Mouse (Mus musculus) embryonic facial prominence, embryonic 12.5 days (tissue): ENCODE results near the gene Bap1. TPM values are rescaled to one million over a fixed set of nuclear protein-coding genes. Genes with fewer than 3 reads are reported as not detected.

ENCODE experiments used
- ATAC-seq: fragments of 200-750 bp; cut with Nextera tagmentation; 2 replicates; pipeline ENCODE4 v1.8.0; 2017; ENCODE audit not compliant: insufficient number of reproducible peaks, insufficient read depth, low FRiP score, low TSS enrichment
- H3K27ac ChIP-seq: fragments of 300-500 bp; sonication (generic); 2 replicates; pipeline ENCODE4 v1.5.1; 2016; ENCODE audit warnings: mild to moderate bottlenecking
- H3K27me3 ChIP-seq: fragments of 300-500 bp; sonication (generic); 2 replicates; pipeline ENCODE4 v1.6.1; 2016; ENCODE audit warnings: mild to moderate bottlenecking, moderate library complexity
- H3K36me3 ChIP-seq: fragments of 300-500 bp; sonication (generic); 2 replicates; pipeline ENCODE4 v1.6.1; 2016; ENCODE audit warnings: mild to moderate bottlenecking
- H3K4me1 ChIP-seq: fragments of 300-500 bp; sonication (generic); 2 replicates; pipeline ENCODE4 v1.6.1; 2016
- H3K4me2 ChIP-seq: fragments of 300-500 bp; sonication (generic); replicated peaks from 2 replicates; pipeline ENCODE4 v1.6.1; 2016; ENCODE audit warnings: mild to moderate bottlenecking, moderate library complexity
- H3K4me3 ChIP-seq: fragments of 300-500 bp; sonication (generic); 2 replicates; pipeline ENCODE4 v1.5.1; 2016; ENCODE audit warnings: mild to moderate bottlenecking
- H3K9ac ChIP-seq: fragments of 300-500 bp; sonication (generic); 2 replicates; pipeline ENCODE4 v1.6.1; 2016; ENCODE audit warnings: mild to moderate bottlenecking, moderate library complexity
- H3K9me3 ChIP-seq: fragments of 300-500 bp; sonication (generic); 2 replicates; pipeline ENCODE4 v1.6.1; 2016; ENCODE audit warnings: mild to moderate bottlenecking, moderate library complexity
- WGBS: fragments of 180-500 bp; shearing (Covaris S2); methylation state at CpG from one replicate; pipeline ENCODE4 v1.1.7; 2016; 5-methylcytosine and 5-hydroxymethylcytosine counted together
- polyA plus RNA-seq: library from polyadenylated mRNA; unstranded; fragments of >200 nt; fragmentation: Nextera tagmentation; extraction: Ambion mirVana; gene quantifications from 2 replicates; pipeline ENCODE4 v1.2.1, GENCODE M21; 2016

Bap1 gene
- polyA plus RNA-seq, 1 experiment from 2014 or later, result 101 TPM

- 78% methylated on average over 3 of the region's 3 CpGs for WGBS
- peaks cover 11% of the 10 kb centered on the region; the same call in 1 of the 2 replicates for H3K4me1 ChIP-seq
- no peaks in the 10 kb centered on the region for H3K27me3 ChIP-seq
- H3K4me3 ChIP-seq, result no peak overlapping the region
- 0 out of 2 replicates have a peak, but pooled peaks have one; percentile 8 for ATAC-seq
- no peak overlapping the region for H3K27ac ChIP-seq
- no peak overlapping the region for H3K9ac ChIP-seq
- no peak overlapping the region for H3K4me2 ChIP-seq
- no peaks in the 10 kb centered on the region for H3K9me3 ChIP-seq
- no peaks in the 10 kb centered on the region for H3K36me3 ChIP-seq
Measured at GRCm38 (mm10) chr14:31214684-31215083, 36.6 kb upstream of the Bap1 start.

- WGBS, result 31% methylated on average over 15 of the region's 15 CpGs
- Histone ChIP-seq H3K9ac (peak overlapping the region; percentile 27; the same call in 1 of the 2 replicates), H3K4me1 (peaks cover 11% of the 10 kb centered on the region; the same call in 1 of the 2 replicates), H3K4me3 (no peak overlapping the region), H3K9me3 (no peaks in the 10 kb centered on the region), H3K27ac (peak overlapping the region; percentile 37; the same call in 1 of the 2 replicates), H3K27me3 (no peaks in the 10 kb centered on the region), H3K36me3 (no peaks in the 10 kb centered on the region), H3K4me2 (0 out of 2 replicates have a peak overlapping the region, but pooled peaks have one; percentile 7)
- ATAC-seq, result no peak; the same call in 1 of the 2 replicates
Measured at GRCm38 (mm10) chr14:31215157-31216002, 35.9 kb upstream of the Bap1 start.

DNA sequence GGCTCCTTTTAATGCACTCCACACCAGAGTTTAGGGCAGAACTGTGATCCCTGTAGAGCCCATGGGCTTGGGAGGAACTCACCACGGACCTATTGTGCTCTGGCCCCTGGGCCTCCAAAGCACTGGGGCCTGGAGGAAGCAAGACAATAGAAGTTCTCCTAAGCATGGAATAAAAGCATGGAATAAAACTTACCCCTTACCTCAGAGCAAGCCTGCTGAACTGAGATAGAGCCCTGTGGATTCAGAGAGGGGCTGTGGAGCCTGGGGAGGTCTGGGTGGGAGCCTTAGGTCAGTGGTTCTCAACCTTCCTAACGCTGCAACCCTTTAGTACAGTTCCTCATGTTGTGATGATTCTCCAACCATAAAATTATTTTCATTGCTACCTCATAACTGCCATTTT lies 34.4 kb upstream of the Bap1 start, which contains the start of gene Nisch:
Gene Nisch (minus strand): TSS at position 101 of the 400 bp plus-strand sequence.
- no peak for ATAC-seq
- Histone ChIP-seq H3K27ac (peak within 1 kb of the TSS; percentile 37; the same call in 1 of the 2 replicates), H3K4me3 (no peak within 1 kb of the TSS), H3K4me2 (peak within 1 kb of the TSS; percentile 7; the same call in 1 of the 2 replicates), H3K36me3 (no peaks in the 10 kb centered on the region), H3K9me3 (no peaks in the 10 kb centered on the region), H3K9ac (peak within 1 kb of the TSS; percentile 37; the same call in 1 of the 2 replicates), H3K27me3 (no peaks in the 10 kb centered on the region), H3K4me1 (peaks cover 11% of the 10 kb centered on the region; the same call in 1 of the 2 replicates)
- WGBS, result 84% methylated on average over 2 of the region's 2 CpGs

- no peak within 1 kb of the TSS; the same call in 1 of the 2 replicates for H3K4me2 ChIP-seq
- no peaks in the 10 kb centered on the region for H3K36me3 ChIP-seq
- H3K9me3 ChIP-seq, result no peaks in the 10 kb centered on the region
- ATAC-seq, result peak; percentile 57; the same call in 1 of the 2 replicates
- H3K4me3 ChIP-seq, result no peak within 1 kb of the TSS
- H3K27ac ChIP-seq, result no peak within 1 kb of the TSS
- WGBS, result 9% methylated on average over 11 of the region's 11 CpGs
- H3K27me3 ChIP-seq, result no peaks in the 10 kb centered on the region
- H3K4me1 ChIP-seq, result peaks cover 11% of the 10 kb centered on the region; the same call in 1 of the 2 replicates
- peak within 1 kb of the TSS; percentile 37; the same call in 1 of the 2 replicates for H3K9ac ChIP-seq
Measured at GRCm38 (mm10) chr14:31217666-31218065, 33.6 kb upstream of the Bap1 start, which contains the start of gene Sema3g. Gene Sema3g (plus strand): TSS chr14:31217860.

- 71% methylated on average over 4 of the region's 4 CpGs for WGBS
- Histone ChIP-seq H3K9ac (no peak overlapping the region), H3K36me3 (no peaks in the 10 kb centered on the region), H3K4me3 (no peak overlapping the region), H3K4me1 (0 out of 2 replicates have a peak, but pooled peaks cover 16% of the 10 kb centered on the region), H3K4me2 (no peak overlapping the region), H3K27me3 (no peaks in the 10 kb centered on the region), H3K27ac (peak overlapping the region; percentile 36; the same call in 1 of the 2 replicates), H3K9me3 (no peaks in the 10 kb centered on the region)
- ATAC-seq, result 0 out of 2 replicates have a peak, but pooled peaks have one; percentile 31
Measured at GRCm38 (mm10) chr14:31226978-31227377, 24.3 kb upstream of the Bap1 start.

DNA sequence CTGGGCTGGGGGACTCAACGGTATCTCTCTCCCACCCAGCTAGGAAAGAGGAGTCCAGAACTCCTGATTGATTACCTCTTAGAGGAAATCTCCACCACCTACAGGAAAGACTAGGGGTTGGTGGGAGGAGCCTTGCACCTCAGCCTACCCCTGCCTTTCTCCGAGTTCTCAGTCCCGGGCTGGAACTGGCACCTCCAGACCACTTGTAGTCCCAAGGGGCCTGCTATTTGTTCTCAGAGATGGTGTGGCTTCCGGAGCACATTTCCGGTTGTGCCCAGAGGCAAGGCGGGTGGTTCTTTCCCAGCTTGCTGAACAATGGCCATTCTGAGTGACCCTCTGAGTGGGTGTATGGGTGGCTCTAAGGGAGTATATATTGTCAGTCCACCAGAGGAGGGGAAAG lies 23.0 kb upstream of the Bap1 start:
- 52% methylated on average over 6 of the region's 6 CpGs for WGBS
- H3K9me3 ChIP-seq, result no peaks in the 10 kb centered on the region
- H3K9ac ChIP-seq, result no peak overlapping the region
- H3K4me2 ChIP-seq, result no peak overlapping the region
- no peak for ATAC-seq
- H3K4me3 ChIP-seq, result no peak overlapping the region
- no peaks in the 10 kb centered on the region for H3K27me3 ChIP-seq
- H3K36me3 ChIP-seq, result no peaks in the 10 kb centered on the region
- no peak overlapping the region for H3K27ac ChIP-seq
- H3K4me1 ChIP-seq, result 0 out of 2 replicates have a peak, but pooled peaks cover 16% of the 10 kb centered on the region

DNA sequence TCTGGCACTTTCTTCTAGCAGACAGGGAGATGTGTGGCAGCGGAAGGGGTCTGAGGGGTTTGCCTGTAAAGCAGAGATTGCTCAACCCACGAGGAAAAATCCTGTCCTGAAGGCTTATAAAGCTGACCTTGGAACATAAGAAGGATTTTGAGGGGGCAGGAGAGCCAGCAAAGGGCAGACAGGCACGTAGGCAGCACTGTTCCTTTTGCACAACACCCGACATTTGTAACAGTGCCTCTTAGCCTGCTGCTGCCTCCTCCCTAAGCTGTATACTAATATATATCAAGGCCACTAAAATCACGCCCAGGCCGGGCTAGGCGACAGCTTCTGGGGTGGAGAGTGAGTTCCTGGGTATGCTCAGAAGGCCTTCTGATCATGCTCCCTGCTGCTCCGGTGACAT lies 20.8 kb upstream of the Bap1 start:
- 65% methylated on average over 8 of the region's 8 CpGs for WGBS
- ATAC-seq, result no peak
- Histone ChIP-seq H3K9me3 (no peaks in the 10 kb centered on the region), H3K36me3 (no peaks in the 10 kb centered on the region), H3K4me1 (0 out of 2 replicates have a peak, but pooled peaks cover 16% of the 10 kb centered on the region), H3K4me2 (no peak overlapping the region), H3K4me3 (no peak overlapping the region), H3K27ac (0 out of 2 replicates have a peak overlapping the region, but pooled peaks have one; percentile 8), H3K9ac (no peak overlapping the region), H3K27me3 (no peaks in the 10 kb centered on the region)

- no peak overlapping the region for H3K9ac ChIP-seq
- H3K4me3 ChIP-seq, result no peak overlapping the region
- 0 out of 2 replicates have a peak, but pooled peaks cover 9% of the 10 kb centered on the region for H3K4me1 ChIP-seq
- ATAC-seq, result no peak
- no peaks in the 10 kb centered on the region for H3K27me3 ChIP-seq
- no peaks in the 10 kb centered on the region for H3K9me3 ChIP-seq
- H3K27ac ChIP-seq, result no peak overlapping the region
- no peaks in the 10 kb centered on the region for H3K36me3 ChIP-seq
- WGBS, result 87% methylated on average over 13 of the region's 13 CpGs
- no peak overlapping the region for H3K4me2 ChIP-seq
Measured at GRCm38 (mm10) chr14:31232404-31233069, 18.7 kb upstream of the Bap1 start.

GRCm38 (mm10) chr14:31233070-31233995 lies 17.9 kb upstream of the Bap1 start:
- no peaks in the 10 kb centered on the region for H3K9me3 ChIP-seq
- H3K4me3 ChIP-seq, result no peak overlapping the region
- 80% methylated on average over 14 of the region's 14 CpGs for WGBS
- no peaks in the 10 kb centered on the region for H3K36me3 ChIP-seq
- H3K27me3 ChIP-seq, result no peaks in the 10 kb centered on the region
- no peak for ATAC-seq
- no peak overlapping the region for H3K4me2 ChIP-seq
- H3K4me1 ChIP-seq, result 0 out of 2 replicates have a peak, but pooled peaks cover 9% of the 10 kb centered on the region
- no peak overlapping the region for H3K9ac ChIP-seq
- H3K27ac ChIP-seq, result no peak overlapping the region

DNA sequence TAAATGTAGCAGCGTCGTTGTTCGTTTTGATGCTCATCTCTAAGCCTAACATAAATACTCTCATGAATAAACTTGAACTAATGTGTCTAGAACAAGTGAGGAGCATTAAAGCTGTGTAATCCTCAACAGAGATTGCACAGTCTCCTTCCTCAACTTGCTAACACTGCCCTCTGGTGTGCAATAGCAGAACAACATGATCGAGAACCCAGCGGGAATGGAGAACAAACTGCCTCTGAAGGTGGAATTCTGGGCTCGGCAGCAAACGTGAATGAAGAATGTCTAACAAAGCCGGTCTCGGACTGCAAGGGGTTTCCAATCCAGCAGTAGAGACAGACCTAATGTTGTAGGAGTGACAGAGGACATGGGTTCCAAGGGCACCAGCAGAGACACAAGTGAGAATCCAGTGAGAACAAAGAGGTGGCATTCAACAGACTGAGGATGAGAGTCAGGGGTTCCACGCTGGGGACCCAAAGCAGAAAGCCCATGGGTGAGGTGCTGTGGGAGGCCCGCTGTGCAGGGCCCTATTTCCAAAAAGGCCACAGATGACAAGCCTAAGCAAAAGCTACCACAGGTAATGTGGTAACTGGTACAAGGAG lies 17.2 kb upstream of the Bap1 start:
- WGBS, result 23% methylated on average over 11 of the region's 11 CpGs
- Histone ChIP-seq H3K9me3 (no peaks in the 10 kb centered on the region), H3K36me3 (no peaks in the 10 kb centered on the region), H3K4me1 (0 out of 2 replicates have a peak, but pooled peaks cover 7% of the 10 kb centered on the region), H3K27me3 (no peaks in the 10 kb centered on the region), H3K27ac (no peak overlapping the region), H3K4me2 (no peak overlapping the region), H3K9ac (no peak overlapping the region), H3K4me3 (no peak overlapping the region)
- ATAC-seq, result no peak
